Mouse (Mus musculus) monocyte, adult 2 months (primary cell): ENCODE measurements around the gene Ccar1.
A peak's percentile ranks its signal among the peaks of the same experiment; 100 is the strongest.
"Not testable (repeated sequence)": the region's sequence is repeated elsewhere in the genome, so short reads cannot be mapped to it uniquely, and the experiment has no call there.

Experiments
- DNase-seq, 2 experiments: peaks; one replicate each; pipeline ENCODE4 v3.0.0; 2022; ENCODE audit warnings: low spot score in 2 of 2, low read depth in 1 of 2

The Ccar1 gene

DNA sequence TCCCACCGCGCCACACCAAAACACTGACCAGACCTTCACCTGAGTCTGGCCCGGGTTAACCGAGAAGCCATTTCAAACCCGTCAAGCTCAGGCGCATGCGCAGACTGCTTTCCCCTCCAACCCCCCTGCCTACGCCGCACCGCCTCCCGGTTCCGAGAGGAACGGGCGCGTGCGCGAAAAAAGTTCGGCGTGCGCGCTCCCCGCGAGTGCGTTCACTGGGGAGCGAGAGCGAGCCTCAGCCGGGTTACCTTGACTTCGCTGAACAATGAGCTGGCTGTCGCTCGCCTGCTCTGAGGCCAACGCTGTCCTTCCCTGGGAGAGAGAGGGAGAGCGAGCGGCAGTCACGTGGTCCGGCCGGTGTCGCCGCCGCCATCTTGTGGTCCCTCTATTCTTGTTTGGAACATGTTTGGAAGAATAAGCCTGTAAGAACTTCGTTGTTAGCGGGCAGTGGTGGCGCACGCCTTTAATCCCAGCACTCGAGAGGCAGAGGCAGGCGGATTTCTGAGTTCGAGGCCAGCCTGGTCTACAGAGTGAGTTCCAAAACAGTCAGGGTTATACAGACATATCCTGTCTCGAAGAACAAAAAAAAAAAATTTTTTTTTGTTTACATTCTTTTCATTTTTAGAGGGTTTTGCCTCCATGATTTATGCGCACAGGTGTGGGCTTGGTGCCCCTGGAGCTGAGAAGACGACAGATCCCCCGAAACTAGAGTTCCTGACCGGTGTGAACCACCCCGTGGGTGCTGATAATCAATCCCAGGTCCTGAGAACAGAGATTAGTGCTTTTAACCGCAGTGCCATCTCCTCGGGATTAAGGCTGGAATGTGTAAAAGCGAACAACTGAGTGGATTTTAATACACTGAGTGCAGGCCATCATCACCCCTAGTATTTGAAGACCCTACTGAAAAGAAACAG, at the start of gene Ccar1:
TSS of gene Ccar1 (minus strand) at position 110 of the 914 bp plus-strand sequence.
- DNase-seq = peak; percentile 92 to 96

DNA sequence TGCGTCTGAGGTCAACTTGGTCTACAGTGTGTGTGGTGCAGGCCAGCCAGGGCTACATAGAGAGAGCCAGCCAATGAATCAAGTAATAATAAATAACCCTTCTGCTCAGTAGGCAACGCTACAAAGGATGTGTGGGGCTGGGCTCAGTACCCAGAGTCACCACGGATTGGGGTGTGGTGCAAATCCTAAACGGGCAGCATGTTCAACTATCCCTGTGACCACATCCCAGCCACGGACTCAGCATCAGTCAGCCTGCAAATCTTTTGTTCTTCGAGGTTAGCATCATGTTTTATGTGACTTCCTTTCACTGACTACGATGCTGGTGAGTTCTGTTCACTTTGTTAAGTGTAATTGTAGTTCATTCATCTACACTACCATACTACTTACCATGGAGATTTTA, 48.6 kb upstream of the Ccar1 start:
- DNase-seq = no peak

DNA sequence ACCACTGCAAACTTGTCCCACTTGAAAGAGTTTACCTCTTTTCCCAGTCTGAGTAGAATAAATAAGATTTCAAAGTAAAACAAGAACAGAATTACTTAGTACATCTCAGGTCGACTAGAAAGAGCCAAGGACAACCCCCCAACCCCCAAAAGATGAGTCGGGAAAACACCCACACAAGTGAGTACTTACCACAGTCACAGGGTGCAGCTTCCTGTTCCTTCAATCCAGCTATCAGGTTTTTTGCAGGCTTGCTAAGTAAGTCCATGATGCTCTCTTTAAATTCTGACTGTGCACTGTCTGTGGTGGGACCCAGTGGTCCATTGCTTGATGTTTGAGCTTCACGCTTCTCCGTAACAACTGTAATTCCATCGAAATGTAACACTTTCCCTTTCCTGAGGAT, 45.9 kb upstream of the Ccar1 start:
- DNase-seq = no peak

DNA sequence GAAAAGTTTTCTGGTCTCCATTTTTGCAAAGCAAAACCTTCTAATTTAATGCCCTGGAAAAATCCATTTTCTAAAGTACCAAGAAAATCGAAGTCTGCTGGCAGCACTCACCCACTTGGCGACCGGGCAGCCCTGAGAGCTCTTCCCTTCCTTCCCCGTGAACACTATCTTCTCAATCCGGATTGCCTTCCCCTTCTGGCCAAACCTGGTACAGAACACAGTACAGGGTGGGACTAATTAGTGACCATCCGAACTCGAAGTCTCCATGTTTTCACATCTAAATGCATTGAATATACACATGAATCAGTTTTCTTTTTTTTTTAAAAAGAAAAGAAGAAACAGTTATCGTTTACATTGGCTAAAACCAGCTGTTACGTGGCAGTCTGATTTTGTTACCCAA, 40.7 kb upstream of the Ccar1 start:
- no peak for DNase-seq

DNA sequence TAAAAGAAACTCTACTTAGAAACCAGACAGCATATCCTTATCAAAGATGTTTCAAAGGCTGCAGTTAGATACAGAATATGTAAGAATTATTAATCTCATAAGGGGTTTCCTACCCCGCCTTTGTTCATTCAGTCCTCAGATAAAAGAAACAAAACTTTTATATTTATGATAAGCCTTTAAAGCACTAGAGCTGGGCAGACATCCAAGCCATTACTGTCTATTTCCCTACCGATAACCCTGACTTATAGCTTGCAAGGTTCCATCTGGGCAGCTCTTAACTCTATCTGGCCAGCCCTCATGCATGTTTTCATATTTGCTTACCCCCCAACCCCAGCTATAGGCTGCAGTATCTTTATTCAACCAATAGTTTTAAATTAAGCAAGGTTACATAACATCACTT, 39.5 kb upstream of the Ccar1 start:
- DNase-seq = no peak

DNA sequence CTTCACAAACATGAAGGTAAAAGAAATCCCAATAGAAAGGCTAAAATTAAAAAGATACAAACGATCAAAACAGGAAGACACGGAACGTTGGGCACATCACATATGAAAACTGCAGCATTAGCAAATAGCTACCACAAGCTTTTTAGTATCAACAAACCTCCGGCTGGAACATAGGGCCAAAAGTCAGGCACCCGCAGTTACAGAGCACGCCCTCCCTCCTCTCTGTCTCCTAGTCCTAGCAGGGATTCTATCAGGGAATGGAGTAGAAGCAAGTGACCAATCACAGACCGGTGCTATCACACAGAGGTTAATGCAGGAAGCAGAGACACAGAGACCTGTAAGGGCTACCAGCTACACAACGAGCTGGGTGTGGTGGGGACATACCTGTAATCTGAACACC, 32.4 kb upstream of the Ccar1 start:
- no peak for DNase-seq

DNA sequence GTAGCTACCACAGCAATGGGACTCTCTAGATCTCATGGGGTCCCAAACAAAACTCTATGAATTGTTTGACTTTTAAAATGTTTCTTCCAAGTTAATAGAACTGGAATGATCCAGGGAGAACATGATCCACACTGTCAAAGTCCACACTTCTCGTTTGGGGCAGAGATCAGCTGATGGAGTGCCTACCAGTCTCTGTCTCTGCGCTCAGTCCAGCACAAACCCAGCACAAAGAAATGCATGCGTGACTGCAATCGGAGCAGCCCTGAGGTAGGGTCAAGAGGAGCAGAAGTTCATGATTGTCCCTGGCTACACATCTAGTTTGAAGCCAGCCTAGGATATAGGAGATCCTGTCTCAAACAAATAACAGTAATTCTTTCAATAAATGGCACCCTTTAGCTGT, 31.3 kb upstream of the Ccar1 start:
- DNase-seq = no peak

DNA sequence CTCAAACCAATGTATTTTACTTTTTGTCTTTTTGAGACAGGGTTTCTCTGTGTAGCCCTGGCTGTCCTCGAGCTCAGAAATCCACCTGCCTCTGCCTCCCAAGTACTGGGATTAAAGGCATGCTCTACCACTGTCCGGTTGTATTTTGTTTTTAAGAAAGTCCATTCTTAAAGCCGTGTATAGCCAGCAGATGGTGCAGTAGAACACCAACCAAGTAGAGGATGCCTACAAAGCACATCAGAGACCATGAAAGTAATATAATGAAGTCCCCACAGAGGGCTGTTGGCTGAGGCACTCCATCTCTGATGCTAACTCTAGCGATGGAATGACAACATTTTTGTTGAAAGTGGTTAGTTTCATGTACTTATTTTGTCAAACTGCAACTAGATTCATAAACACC, 17.9 kb upstream of the Ccar1 start:
- no peak for DNase-seq

DNA sequence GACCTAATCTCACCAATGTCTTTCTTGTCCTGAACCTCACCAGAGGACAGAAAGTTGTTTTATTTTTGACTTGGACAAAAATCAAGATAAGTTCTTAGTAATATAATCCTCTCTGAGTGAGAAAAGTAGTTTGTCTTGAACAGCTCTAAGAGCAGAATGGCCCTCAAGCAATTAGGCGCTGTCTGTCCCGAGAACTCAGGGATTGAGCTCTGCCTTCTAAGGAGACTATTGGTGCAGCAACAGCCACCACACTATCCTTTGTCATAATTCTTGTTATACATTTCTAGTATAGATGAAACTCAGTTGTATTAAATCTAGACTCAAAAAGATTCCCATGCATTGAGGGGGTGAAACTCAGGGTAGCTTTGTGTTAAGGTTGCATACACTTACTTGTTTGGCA, 16.7 kb upstream of the Ccar1 start:
- no peak for DNase-seq

DNA sequence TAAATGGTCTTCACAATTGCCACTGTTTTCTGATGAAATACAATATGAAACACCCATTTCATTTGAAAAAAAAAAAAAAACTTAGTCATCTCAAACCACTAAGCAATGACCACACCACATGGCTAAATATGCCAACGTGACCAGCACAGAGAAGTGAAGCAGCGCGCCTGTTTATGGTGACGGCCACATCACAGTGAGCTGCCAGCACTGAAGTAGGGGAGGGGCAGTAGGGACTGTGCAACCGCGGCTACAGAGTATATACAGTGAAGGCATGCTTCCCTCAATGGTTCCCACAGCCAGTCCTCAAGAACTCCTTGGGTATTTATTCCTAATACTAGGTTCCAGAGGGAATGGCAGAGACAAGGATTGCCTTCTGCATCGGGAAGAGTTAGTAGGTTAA, 16.2 kb upstream of the Ccar1 start:
- DNase-seq = no peak

DNA sequence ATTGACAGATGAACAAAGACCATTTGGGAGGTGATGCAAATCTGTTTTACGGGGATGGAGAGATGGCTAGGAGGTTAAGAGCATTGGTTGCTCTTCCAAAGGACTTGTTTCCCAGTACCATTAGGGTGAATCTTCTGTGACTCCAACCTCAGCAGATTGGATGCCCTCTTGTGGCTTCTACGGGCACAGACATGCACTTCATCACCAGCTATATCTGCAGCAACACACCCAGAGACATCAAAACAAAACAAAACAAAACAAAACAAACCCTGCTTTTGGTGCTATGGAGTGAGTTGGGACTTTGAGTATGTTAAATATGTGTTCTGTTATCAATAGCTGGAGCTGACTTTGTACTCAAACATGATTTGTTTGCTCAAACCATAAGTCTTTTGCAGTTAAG, 12.0 kb upstream of the Ccar1 start:
- DNase-seq = no peak

DNA sequence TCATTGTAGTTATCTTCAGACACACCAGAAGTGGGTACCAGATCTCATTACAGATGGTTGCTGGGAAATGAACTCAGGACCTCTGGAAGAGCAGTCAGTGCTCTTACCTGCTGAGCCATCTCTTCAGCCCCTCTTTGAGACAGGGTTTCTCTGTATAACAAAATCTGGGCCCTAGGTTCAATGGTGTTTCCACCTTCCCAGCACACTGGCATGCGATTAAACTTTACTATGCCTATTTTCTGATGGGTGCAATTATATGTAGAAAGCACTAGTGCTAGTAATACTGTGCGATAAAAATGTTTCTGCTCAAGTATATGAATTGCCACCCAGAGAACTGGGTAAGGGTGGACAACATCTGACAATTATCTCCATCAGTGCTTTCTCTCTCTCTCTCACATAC, 11.2 kb upstream of the Ccar1 start:
- no peak for DNase-seq

DNA sequence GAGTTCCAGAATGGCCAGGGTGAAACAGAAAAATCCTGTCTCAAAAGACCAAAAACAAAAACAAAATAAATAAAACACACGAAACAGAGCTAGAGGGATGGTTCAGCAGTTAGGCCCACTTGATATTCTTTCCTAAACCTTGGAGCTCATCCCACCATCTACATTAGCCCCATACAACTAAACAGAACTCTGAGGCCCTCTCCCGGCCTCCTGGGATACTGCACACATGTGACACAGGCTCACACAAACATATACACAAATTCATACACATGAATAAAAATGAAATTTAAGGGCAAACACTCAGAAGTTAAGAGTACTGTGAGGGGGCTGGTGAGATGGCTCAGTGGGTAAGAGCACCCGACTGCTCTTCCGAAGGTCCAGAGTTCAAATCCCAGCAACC, 2.1 kb upstream of the Ccar1 start:
- DNase-seq = no peak

DNA sequence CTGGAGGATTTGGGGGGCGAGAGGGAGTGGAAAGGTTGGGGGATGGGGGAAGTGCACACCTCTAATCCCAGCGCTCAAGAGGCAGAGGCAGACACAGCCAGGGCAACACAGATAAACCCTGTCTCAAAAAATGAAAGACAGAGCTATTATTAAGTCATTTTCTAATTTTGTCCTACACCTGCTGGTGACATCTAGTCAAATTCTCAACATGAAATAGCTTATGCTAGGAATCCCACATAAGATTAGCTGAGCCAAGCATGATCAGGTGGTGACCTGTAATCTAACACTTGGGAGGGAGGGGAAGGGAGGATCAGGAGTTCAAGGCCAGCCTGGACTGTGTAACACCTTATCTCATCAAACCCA, 986 bp upstream of the Ccar1 start:
- DNase-seq = no peak

DNA sequence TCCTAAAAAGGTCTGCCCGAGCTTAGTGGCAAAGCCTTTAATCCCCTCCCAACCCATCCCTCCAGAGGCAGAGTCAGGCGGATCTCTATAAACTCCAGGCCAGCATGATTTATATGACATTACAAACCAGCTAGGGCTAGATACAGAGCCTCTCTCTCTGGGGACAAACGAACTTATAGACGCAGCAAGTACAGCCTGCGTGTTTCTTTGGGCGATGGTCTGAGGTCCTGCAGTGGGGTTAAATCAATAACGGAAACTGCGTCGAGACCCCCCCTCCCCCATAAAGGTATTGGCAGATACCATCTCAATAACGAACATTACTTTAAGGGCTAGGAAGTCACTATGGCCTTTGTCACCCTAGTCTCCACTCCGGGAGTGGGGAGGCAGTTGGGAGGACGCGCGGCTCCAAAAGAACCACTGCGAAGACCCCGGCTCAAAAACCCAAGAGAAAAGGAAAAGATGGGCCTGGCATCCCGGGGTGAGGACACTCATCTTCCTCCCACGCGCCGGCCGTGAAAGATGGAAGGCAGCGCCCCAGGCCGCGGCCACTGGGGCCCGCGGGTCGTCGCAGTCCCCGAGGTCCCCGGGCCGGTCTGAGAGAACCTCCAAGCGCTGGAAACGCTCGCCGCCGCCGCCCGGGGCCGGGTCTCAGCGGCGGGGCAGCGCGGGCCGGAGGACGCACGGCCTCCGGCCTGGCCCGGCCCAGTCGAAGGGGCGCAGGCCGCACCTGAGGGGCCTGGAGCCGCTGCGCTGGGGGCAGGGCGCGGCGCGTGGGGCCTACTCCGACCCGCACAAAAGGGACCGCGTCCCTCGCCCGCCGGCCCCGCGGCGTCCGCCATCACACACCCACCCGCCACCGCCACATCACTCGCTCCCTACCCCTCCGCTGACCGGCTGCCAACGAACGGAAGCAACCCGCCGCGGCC, 572 bp downstream of the Ccar1 start:
- DNase-seq = peak in 1 of 2 experiments; percentile 4

DNA sequence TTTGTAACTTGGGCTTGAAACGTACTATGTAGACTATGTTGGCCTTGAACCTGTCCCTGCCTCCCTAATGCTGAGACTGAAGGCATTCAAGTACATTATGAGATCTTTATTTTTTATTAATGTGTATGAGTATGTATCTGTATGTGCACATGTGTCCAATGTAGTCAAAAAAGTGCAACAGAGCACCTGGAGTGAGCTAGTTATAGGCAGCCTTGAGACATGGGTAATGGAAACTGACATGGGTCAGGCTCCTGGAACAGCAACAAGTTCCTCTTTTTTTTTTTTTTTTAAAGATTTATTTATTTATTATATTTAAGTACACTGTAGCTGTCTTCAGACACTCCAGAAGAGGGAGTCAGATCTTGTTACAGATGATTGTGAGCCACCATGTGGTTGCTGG, 10.3 kb downstream of the Ccar1 start:
- DNase-seq = not testable (repeated sequence)

DNA sequence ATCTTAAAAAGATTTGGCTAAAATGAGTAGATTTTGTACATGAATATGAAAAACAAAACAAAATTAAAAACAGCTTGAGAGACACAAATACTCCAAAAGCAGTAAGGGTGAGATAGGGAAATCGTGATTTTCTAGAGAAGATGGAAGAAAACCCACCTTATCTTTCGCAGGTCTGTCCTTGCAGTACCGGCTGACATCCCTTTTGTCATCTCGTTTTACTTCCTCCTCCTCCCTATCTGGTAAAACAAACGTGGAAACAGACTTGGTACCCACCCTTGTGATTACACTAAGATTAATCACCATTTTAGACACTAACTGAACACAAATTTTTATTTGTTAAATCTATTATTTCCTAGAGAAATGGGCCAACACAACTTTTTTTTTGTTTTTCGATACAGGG, 41.3 kb downstream of the Ccar1 start:
- no peak for DNase-seq

DNA sequence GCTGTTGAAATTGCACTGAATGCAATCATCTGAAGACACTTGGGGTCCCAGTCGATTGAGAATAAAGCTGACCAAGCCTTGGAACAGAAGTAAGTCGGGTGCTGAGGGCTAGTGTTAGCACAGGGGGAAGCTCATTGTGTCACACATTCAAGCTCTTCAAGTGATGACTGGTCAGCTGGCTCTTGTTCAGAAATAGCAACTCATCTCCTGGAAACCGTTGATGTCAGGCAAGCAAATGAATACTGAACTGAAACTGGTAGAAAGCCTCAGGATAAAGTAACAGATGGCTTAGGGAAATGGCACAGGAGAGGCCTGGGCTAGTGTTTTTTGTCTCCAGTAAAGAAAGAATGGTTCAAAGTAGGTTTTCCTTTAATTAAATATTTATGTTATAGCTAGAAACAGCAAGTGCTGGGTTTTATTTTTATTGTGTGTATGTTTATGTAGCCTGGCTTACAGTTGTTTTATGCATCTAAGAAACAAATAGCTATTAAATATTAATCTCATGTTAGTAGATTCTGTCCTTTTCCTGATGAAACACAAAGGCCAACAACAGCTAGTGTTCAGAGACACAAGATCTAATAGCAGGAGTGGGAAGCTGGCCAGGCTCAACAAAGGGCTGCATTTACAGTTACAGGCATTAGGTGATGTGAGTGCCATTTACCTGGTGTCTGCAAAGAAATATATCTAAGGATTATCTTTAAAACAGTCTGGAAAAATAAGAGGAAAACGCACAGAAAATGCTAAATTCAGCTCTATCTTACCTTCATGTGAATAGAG, 51.9 kb downstream of the Ccar1 start:
- DNase-seq = no peak

DNA sequence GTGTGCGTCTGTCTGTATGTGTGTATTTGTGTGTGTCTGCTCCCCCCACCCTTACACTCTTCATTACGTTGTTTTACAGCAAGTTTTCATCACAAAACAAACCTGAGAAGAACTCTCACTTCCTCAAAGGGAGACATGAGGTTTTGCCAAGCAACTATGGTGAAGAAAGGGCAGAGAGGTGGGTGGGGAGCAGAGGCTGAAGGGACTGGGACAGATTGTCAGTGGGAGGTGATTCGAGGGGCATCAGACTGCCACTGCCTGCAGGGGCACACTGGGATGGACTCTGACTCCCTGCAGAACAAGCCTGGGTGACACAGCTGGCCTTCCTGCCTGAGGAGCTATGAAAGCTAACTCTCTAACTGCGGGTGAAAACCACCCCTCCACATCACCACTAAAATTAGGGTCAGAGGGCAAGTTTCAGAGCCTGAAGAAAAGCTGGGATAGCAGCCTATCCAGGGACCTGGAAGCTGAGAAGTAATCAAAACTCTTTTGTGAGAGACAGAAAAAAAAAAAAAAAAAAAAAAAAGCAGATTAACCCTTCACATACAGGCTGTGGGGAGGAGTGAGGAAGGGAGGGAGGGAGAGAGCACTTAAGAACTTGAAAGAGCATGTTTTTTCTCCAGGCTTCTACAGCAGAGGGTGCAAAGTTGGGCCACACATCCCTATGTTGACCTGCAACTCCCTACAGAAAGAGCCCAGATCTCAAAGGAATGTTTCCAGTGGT, 55.0 kb downstream of the Ccar1 start:
- DNase-seq = no peak

DNA sequence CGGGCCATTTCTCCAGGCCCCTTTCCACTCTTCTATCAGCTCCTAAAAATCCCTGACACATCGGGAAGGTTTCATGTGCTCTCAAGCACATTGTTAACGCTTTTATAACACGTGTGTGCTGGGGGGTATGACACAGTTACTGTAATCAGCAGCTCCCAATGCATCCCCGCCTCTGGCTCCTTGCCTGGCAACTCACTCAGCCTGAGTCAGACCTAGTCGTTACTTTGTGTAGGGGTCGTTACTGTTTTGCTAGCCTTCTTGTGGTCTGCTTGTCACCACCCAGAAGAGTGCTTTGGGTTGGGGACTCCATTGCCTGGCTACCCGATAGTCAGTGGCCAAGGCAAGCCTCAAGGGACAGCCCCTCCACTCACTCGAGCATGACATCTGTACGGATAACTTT, 61.3 kb downstream of the Ccar1 start:
- DNase-seq = no peak
